Mouse (Mus musculus) heart, postnatal 0 days (tissue): Measurements from ENCODE around the gene Bhlha15.

Source experiments
- CTCF ChIP-seq: IDR thresholded peaks from 2 replicates; pipeline ENCODE4 v1.5.1; 2016; ENCODE audit warnings: antibody characterized with exemption, control low read depth, low read depth
- EP300 ChIP-seq: IDR thresholded peaks from 2 replicates; pipeline ENCODE4 v1.6.1; 2016; ENCODE audit warnings: antibody characterized with exemption, low read depth

GRCm38 (mm10) chr5:144232531-144232930 is 42.4 kb downstream of the Bhlha15 start:
- TF ChIP-seq CTCF (no peak), EP300 (no peak)
